Comparison of ENCODE assay signal across 8 mouse cellular contexts in the genomic region with DNA sequence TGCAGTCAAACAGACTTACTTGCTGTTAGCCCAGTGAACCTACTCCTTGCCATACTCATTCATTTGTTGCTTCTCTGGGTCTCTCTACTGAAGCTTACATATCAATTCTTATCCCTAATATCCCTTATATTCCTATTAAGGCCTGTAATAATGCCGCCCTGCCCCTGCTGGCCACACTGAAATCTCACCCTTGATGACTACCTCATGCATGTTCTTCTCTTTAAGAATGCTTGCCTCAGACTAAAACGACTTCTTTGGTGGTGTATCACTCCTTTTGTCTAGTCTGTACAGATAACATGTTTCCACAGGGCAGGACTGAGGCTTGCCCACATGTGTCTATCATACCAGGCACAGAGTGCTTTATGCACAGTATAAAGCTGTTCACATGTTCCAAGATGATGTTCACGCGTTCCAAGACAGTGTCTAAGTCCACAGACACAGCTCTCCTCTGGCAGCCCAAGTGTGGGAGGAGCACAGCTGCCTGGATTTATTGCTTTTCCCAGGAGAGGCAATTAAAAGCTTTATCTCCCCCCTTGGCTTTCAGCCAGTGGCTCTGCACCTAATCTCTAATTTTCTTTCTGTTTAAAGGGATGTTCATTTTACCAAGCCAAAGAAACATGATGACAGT. TPM values are rescaled to one million over a fixed set of nuclear protein-coding genes. Genes with fewer than 3 reads are reported as not detected.
A peak's percentile ranks its signal among the peaks of the same experiment; 100 is the strongest.
DNase-seq lines count a peak whose midpoint lies in the region; ATAC-seq and TF ChIP-seq lines count a peak whose summit lies in the region.
"Had no signal": no experiment of that assay in that cellular context is flagged by ENCODE, and none has a peak within 500 bp of the region (broad histone marks: within the 10 kb centered on the region; RNA-seq: fewer than 3 reads in every experiment).

No protein-coding gene starts in this region.

- no peaks in the 10 kb centered on the region for H3K9me3 ChIP-seq in forebrain, embryonic 16.5 days (ENCODE audit: control insufficient read depth, low read length)

- ATAC-seq in forebrain, embryonic 16.5 days, result peak; percentile 81

- peaks cover 5% of the 10 kb centered on the region for H3K4me1 ChIP-seq in forebrain, embryonic 16.5 days (replicated peaks; ENCODE audit: control insufficient read depth, insufficient read depth, low read length)
- no peaks in the 10 kb centered on the region for H3K4me1 ChIP-seq in thymus, adult 2 months (replicated peaks; ENCODE audit: control insufficient read depth, insufficient read depth, low read length)

- DNase-seq in layer of hippocampus, adult 2 months (ENCODE audit: low spot score in 2 of 2), result no peak
- DNase-seq in layer of hippocampus, postnatal 36 days, result no peak
- DNase-seq in kidney, postnatal 10 days, result peak; percentile 56
- peak; percentile 21 for DNase-seq in retina, postnatal 7 days (ENCODE audit: low read depth, low spot score)
- no peak for DNase-seq in thymus, adult 2 months
- no peak for DNase-seq in adrenal gland, adult 8-10 months

- no peak overlapping the region for H3K4me3 ChIP-seq in layer of hippocampus, adult 2 months
- no peak overlapping the region for H3K4me3 ChIP-seq in forebrain, embryonic 16.5 days (replicated peaks; ENCODE audit: low read length)
- no peak overlapping the region for H3K4me3 ChIP-seq in thymus, adult 2 months (ENCODE audit: control insufficient read depth, insufficient read depth, low read length)

- H3K36me3 ChIP-seq in forebrain, embryonic 16.5 days (ENCODE audit: control insufficient read depth, insufficient read depth), result no peaks in the 10 kb centered on the region
- H3K36me3 ChIP-seq in thymus, adult 2 months (ENCODE audit: control insufficient read depth, insufficient read depth, low read length), result no peaks in the 10 kb centered on the region

- WGBS in forebrain, embryonic 16.5 days, result 37% methylated on average over 4 of the region's 4 CpGs
- WGBS in thymus, adult 2 months, result 85% methylated on average over 4 of the region's 4 CpGs

- H3K27me3 ChIP-seq in forebrain, embryonic 16.5 days (replicated peaks; ENCODE audit: control insufficient read depth, insufficient read depth, low read length), result no peaks in the 10 kb centered on the region
- H3K27me3 ChIP-seq in thymus, adult 2 months (ENCODE audit: control insufficient read depth, insufficient read depth, low read length), result no peaks in the 10 kb centered on the region

- H3K27ac ChIP-seq in layer of hippocampus, adult 2 months, result no peak overlapping the region
- H3K27ac ChIP-seq in forebrain, embryonic 16.5 days (ENCODE audit: low read length), result no peak overlapping the region
- no peak overlapping the region for H3K27ac ChIP-seq in thymus, adult 2 months (ENCODE audit: control insufficient read depth, insufficient read depth, low read length)

- TF ChIP-seq CTCF in layer of hippocampus, adult 2 months (conservative IDR thresholded peaks at IDR 0.05), result 0 out of 2 replicates have a peak, but pooled peaks have one; percentile 3
- no peak for TF ChIP-seq CTCF in thymus, adult 2 months (IDR thresholded peaks at IDR 0.05; ENCODE audit: borderline replicate concordance, control insufficient read depth, extremely low read depth, insufficient read depth, low read length, poor library complexity)

- TF ChIP-seq POLR2A in thymus, adult 2 months (IDR thresholded peaks at IDR 0.05; ENCODE audit: control insufficient read depth, extremely low read depth, insufficient read depth, low read length, poor library complexity), result no peak

- no peak overlapping the region for H3K4me2 ChIP-seq in forebrain, embryonic 16.5 days (ENCODE audit: low read length)
- H3K4me2 ChIP-seq: liver, embryonic 11.5 days had no signal

- no peak overlapping the region for H3K9ac ChIP-seq in forebrain, embryonic 16.5 days (replicated peaks; ENCODE audit: low read depth, low read length)

RNA-seq across cellular contexts. Expression of gene Olfm4, which starts 55.9 kb away (rescaled TPM):
- total RNA-seq in layer of hippocampus, adult 2 months (2021), result 1 to 10 TPM; 3.3 to 3.5 TPM
- 1 to 10 TPM; 2.6 to 4.9 TPM for total RNA-seq in layer of hippocampus, postnatal 36 days (2021)
- 2.7 and 3.0 TPM in 2 replicates for polyA plus RNA-seq in forebrain, embryonic 16.5 days (2015; fragmentation: Nextera tagmentation; extraction: Ambion mirVana)
- 1.6 and 2.6 TPM in 2 replicates for polyA plus RNA-seq in thymus, adult 2 months (2012; rRNA removed)
- total RNA-seq in adrenal gland, adult 8-10 months (2022), result not detected

Comparison
In these comparisons a context has a peak if more than half of its experiments do, and no peak if none do; other contexts are left out.
1. DNase-seq: peak in kidney, postnatal 10 days (single experiment) and retina, postnatal 7 days (single experiment); none in layer of hippocampus, adult 2 months (0 of 2), layer of hippocampus, postnatal 36 days (0 of 2), thymus, adult 2 months (single experiment) and adrenal gland, adult 8-10 months (single experiment).